Mouse (Mus musculus): Measurements from ENCODE around the gene Adora3. TPM values are rescaled to one million over a fixed set of nuclear protein-coding genes. Genes with fewer than 3 reads are reported as not detected.
A peak's percentile ranks its signal among the peaks of the same experiment; 100 is the strongest.

Gene Adora3
- polyA plus RNA-seq, 1 experiment from 2014 or later: 0.10 TPM

GRCm38 (mm10) chr3:105846294-105847069, 24.2 kb upstream of the Adora3 start:
- Histone ChIP-seq H3K9me3 (replicated peaks) (no peaks in the 10 kb centered on the region), H3K9ac (no peak overlapping the region), H3K27ac (ENCODE audit: poor library complexity, severe bottlenecking) (no peak overlapping the region), H3K4me3 (no peak overlapping the region), H3K4me1 (replicated peaks) (no peaks in the 10 kb centered on the region), H3K27me3 (replicated peaks) (peaks cover 10% of the 10 kb centered on the region), H3K4me2 (no peak overlapping the region), H3K36me3 (no peaks in the 10 kb centered on the region)
- 61% methylated on average over 7 of the region's 7 CpGs for WGBS
- no peak for ATAC-seq (ENCODE audit: insufficient number of reproducible peaks, low FRiP score)

DNA sequence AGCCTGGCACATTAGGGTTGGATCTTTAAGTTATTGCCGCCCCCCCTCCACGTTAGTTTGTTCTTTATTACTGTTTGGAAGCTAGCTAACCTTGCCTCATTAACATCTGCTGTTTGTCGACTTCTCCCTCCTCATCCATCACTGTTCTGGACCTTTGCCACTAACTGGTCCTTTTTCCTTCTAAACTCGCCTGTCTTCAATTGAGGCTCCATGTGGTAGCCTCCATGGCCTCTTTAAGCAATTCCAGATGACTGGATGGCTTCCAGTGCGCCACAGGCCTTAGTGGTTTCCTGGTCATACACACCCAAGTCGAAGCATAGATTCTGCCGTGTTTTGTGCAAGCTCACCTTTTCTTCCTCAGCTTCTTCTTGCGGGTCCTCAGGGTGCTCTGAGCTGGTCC, 16.9 kb upstream of the Adora3 start:
- 73% methylated on average over 8 of the region's 8 CpGs for WGBS
- ATAC-seq (ENCODE audit: insufficient number of reproducible peaks, low FRiP score): no peak
- H3K4me2 ChIP-seq: no peak overlapping the region

GRCm38 (mm10) chr3:105854786-105855185, 15.9 kb upstream of the Adora3 start:
- no peak overlapping the region for H3K4me2 ChIP-seq
- no peaks in the 10 kb centered on the region for H3K4me1 ChIP-seq (replicated peaks)
- no peak overlapping the region for H3K27ac ChIP-seq (ENCODE audit: poor library complexity, severe bottlenecking)
- no peak for ATAC-seq (ENCODE audit: insufficient number of reproducible peaks, low FRiP score)
- no peaks in the 10 kb centered on the region for H3K36me3 ChIP-seq
- H3K4me3 ChIP-seq: no peak overlapping the region
- no peaks in the 10 kb centered on the region for H3K9me3 ChIP-seq (replicated peaks)
- H3K27me3 ChIP-seq (replicated peaks): peaks cover 10% of the 10 kb centered on the region; the same call in 1 of the 2 replicates
- 81% methylated on average over 4 of the region's 4 CpGs for WGBS
- no peak overlapping the region for H3K9ac ChIP-seq

More for the DNA sequence above, 16.9 kb upstream of the Adora3 start:
- no peak overlapping the region for H3K27ac ChIP-seq (ENCODE audit: poor library complexity, severe bottlenecking)
- no peak overlapping the region for H3K4me3 ChIP-seq
- H3K9ac ChIP-seq: no peak overlapping the region
- H3K36me3 ChIP-seq: no peaks in the 10 kb centered on the region
- peaks cover 10% of the 10 kb centered on the region; the same call in 1 of the 2 replicates for H3K27me3 ChIP-seq (replicated peaks)
- H3K9me3 ChIP-seq (replicated peaks): no peaks in the 10 kb centered on the region
- no peaks in the 10 kb centered on the region for H3K4me1 ChIP-seq (replicated peaks)

DNA sequence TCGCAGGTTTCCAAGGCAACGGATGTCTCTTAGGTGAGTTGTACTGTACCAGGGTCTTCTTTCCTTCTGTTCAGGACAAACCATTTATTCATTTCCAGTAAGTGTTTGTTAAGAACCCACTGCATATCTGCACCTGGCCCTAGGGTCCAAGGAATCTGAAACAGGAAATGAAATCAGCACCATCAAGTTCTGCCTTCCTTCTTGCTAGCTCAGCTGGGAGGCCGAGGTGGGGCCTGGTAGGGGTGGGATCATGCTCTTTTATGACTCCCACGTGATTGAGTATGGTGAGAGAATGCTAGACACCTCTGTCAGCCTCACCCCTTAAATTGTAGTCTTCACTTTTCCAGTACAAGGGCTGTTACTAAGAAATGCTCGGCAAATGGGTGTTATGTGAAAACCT, 13.1 kb upstream of the Adora3 start:
- Histone ChIP-seq H3K9me3 (replicated peaks) (no peaks in the 10 kb centered on the region), H3K36me3 (no peaks in the 10 kb centered on the region), H3K4me2 (no peak overlapping the region), H3K4me3 (no peak overlapping the region), H3K27ac (ENCODE audit: poor library complexity, severe bottlenecking) (no peak overlapping the region), H3K4me1 (replicated peaks) (no peaks in the 10 kb centered on the region), H3K9ac (no peak overlapping the region), H3K27me3 (replicated peaks) (0 out of 2 replicates have a peak, but pooled peaks cover 6% of the 10 kb centered on the region)
- WGBS: 70% methylated on average over 5 of the region's 5 CpGs
- no peak for ATAC-seq (ENCODE audit: insufficient number of reproducible peaks, low FRiP score)

GRCm38 (mm10) chr3:105861747-105862366, 8.8 kb upstream of the Adora3 start:
- no peak overlapping the region for H3K27ac ChIP-seq (ENCODE audit: poor library complexity, severe bottlenecking)
- no peak overlapping the region for H3K4me3 ChIP-seq
- no peaks in the 10 kb centered on the region for H3K36me3 ChIP-seq
- 0 out of 2 replicates have a peak, but pooled peaks cover 6% of the 10 kb centered on the region for H3K27me3 ChIP-seq (replicated peaks)
- no peaks in the 10 kb centered on the region for H3K4me1 ChIP-seq (replicated peaks)
- H3K9me3 ChIP-seq (replicated peaks): no peaks in the 10 kb centered on the region
- 45% methylated on average over 7 of the region's 7 CpGs for WGBS
- H3K4me2 ChIP-seq: no peak overlapping the region
- no peak for ATAC-seq (ENCODE audit: insufficient number of reproducible peaks, low FRiP score)
- H3K9ac ChIP-seq: no peak overlapping the region

GRCm38 (mm10) chr3:105864123-105864522, 6.5 kb upstream of the Adora3 start:
- Histone ChIP-seq H3K27me3 (replicated peaks) (0 out of 2 replicates have a peak, but pooled peaks cover 6% of the 10 kb centered on the region), H3K4me1 (replicated peaks) (peaks cover 12% of the 10 kb centered on the region), H3K9me3 (replicated peaks) (no peaks in the 10 kb centered on the region), H3K9ac (no peak overlapping the region), H3K27ac (ENCODE audit: poor library complexity, severe bottlenecking) (no peak overlapping the region), H3K4me3 (no peak overlapping the region), H3K4me2 (no peak overlapping the region), H3K36me3 (no peaks in the 10 kb centered on the region)
- 53% methylated on average over 1 of the region's 1 CpGs for WGBS
- no peak for ATAC-seq (ENCODE audit: insufficient number of reproducible peaks, low FRiP score)

DNA sequence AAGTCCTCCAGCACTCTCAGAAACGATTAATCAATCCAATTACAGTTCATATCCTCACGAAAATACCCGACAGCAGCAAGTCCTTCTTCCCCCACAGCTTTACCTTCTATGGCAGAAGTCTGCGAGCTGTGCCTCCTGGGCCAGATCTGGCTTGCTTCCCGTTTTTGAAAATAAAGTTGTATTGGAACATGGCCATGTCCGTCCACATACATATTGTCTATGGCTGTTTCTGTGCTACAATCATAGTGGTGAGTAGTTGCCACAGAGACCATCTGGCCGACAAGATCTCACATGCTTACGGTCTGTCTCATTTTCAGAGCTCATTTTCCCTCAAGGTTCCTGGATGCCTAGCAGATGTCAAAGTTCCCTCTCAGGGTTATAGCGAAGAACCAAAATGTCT, 5.5 kb upstream of the Adora3 start:
- H3K27ac ChIP-seq (ENCODE audit: poor library complexity, severe bottlenecking): no peak overlapping the region
- ATAC-seq (ENCODE audit: insufficient number of reproducible peaks, low FRiP score): no peak
- H3K4me2 ChIP-seq: no peak overlapping the region
- WGBS: 76% methylated on average over 9 of the region's 9 CpGs
- 0 out of 2 replicates have a peak, but pooled peaks cover 6% of the 10 kb centered on the region for H3K27me3 ChIP-seq (replicated peaks)
- no peaks in the 10 kb centered on the region for H3K36me3 ChIP-seq
- H3K4me3 ChIP-seq: no peak overlapping the region
- H3K9ac ChIP-seq: no peak overlapping the region
- peaks cover 12% of the 10 kb centered on the region for H3K4me1 ChIP-seq (replicated peaks)
- H3K9me3 ChIP-seq (replicated peaks): no peaks in the 10 kb centered on the region

GRCm38 (mm10) chr3:105868135-105868534, 2.5 kb upstream of the Adora3 start:
- Histone ChIP-seq H3K27ac (ENCODE audit: poor library complexity, severe bottlenecking) (peak overlapping the region; percentile 24), H3K9me3 (replicated peaks) (no peaks in the 10 kb centered on the region), H3K4me1 (replicated peaks) (peaks cover 28% of the 10 kb centered on the region), H3K4me3 (no peak overlapping the region), H3K36me3 (no peaks in the 10 kb centered on the region), H3K4me2 (no peak overlapping the region), H3K27me3 (replicated peaks) (0 out of 2 replicates have a peak, but pooled peaks cover 3% of the 10 kb centered on the region), H3K9ac (no peak overlapping the region)
- no peak; the same call in 1 of the 2 replicates for ATAC-seq (ENCODE audit: insufficient number of reproducible peaks, low FRiP score)
- WGBS: 18% methylated on average over 2 of the region's 2 CpGs

DNA sequence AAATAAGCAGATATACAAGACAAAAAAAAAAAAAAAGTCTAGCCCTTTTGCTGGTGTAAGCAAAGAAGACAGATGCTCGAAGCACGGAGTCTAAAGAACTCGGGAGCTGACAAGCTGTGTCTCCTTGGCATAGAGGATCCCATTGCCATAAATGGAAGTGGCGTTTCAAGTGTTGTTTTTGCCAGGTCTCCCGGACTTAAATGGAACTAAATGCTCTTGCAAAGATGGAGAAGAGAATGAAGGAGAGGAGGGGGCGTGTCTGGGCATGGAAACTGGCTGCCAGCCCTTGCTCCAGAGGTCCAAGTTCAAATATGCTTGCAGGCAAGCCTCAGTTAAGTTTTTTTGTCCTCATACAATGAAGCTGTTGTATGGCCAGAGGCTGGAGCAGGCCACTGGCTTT, 1.4 kb downstream of the Adora3 start:
- Histone ChIP-seq H3K36me3 (no peaks in the 10 kb centered on the region), H3K4me1 (replicated peaks) (peaks cover 35% of the 10 kb centered on the region), H3K9me3 (replicated peaks) (no peaks in the 10 kb centered on the region), H3K27ac (ENCODE audit: poor library complexity, severe bottlenecking) (no peak overlapping the region), H3K9ac (no peak overlapping the region), H3K4me3 (no peak overlapping the region), H3K27me3 (replicated peaks) (no peaks in the 10 kb centered on the region), H3K4me2 (peak overlapping the region; percentile 41)
- no peak for ATAC-seq (ENCODE audit: insufficient number of reproducible peaks, low FRiP score)
- 29% methylated on average over 6 of the region's 6 CpGs for WGBS

GRCm38 (mm10) chr3:105872579-105872978, 1.9 kb downstream of the Adora3 start:
- WGBS: 26% methylated on average over 3 of the region's 3 CpGs
- H3K27ac ChIP-seq (ENCODE audit: poor library complexity, severe bottlenecking): no peak overlapping the region

More at GRCm38 (mm10) chr3:105872579-105872978, 1.9 kb downstream of the Adora3 start:
- Histone ChIP-seq H3K4me2 (no peak overlapping the region; the same call in 1 of the 2 replicates), H3K36me3 (no peaks in the 10 kb centered on the region), H3K9me3 (replicated peaks) (no peaks in the 10 kb centered on the region), H3K4me1 (replicated peaks) (peaks cover 34% of the 10 kb centered on the region), H3K27me3 (replicated peaks) (no peaks in the 10 kb centered on the region), H3K4me3 (no peak overlapping the region), H3K9ac (no peak overlapping the region)
- no peak for ATAC-seq (ENCODE audit: insufficient number of reproducible peaks, low FRiP score)

Data from heart, embryonic 12.5 days (tissue).